ENCODE assay signal across 11 mouse cellular contexts in genomic region chr2:71751336-71751735, GRCm38 (mm10). TPM values are rescaled to one million over a fixed set of nuclear protein-coding genes. Genes with fewer than 3 reads are reported as not detected.
DNase-seq lines count a peak whose midpoint lies in the region; ATAC-seq lines count a peak whose summit lies in the region.
"Had no signal": no experiment of that assay in that cellular context is flagged by ENCODE, and none has a peak within 500 bp of the region (broad histone marks: within the 10 kb centered on the region; RNA-seq: fewer than 3 reads in every experiment).

No protein-coding gene starts in this region.

- H3K4me3 ChIP-seq in heart, embryonic 11.5 days (ENCODE audit: low read depth, low read length): no peak overlapping the region
- H3K4me3 ChIP-seq in intestine, embryonic 15.5 days (replicated peaks): no peak overlapping the region
- H3K4me3 ChIP-seq: hindbrain, embryonic 13.5 days; neural tube, embryonic 12.5 days had no signal

- 0 out of 2 replicates have a peak, but pooled peaks have one; percentile 42 for ATAC-seq in heart, embryonic 11.5 days (replicated peaks; ENCODE audit: insufficient number of reproducible peaks, low FRiP score, low TSS enrichment)
- ATAC-seq in intestine, embryonic 15.5 days: peak; percentile 60

- H3K4me2 ChIP-seq in heart, embryonic 11.5 days: no peak overlapping the region
- H3K4me2 ChIP-seq in intestine, embryonic 15.5 days (replicated peaks): no peak overlapping the region
- H3K4me2 ChIP-seq: hindbrain, embryonic 13.5 days; neural tube, embryonic 12.5 days had no signal

- no peaks in the 10 kb centered on the region for H3K27me3 ChIP-seq in heart, embryonic 11.5 days (ENCODE audit: control insufficient read depth, insufficient read depth, low read length)
- no peaks in the 10 kb centered on the region for H3K27me3 ChIP-seq in intestine, embryonic 15.5 days (replicated peaks)

- no peak overlapping the region for H3K27ac ChIP-seq in heart, embryonic 11.5 days (ENCODE audit: low read depth, low read length)
- no peak overlapping the region for H3K27ac ChIP-seq in intestine, embryonic 15.5 days
- H3K27ac ChIP-seq: hindbrain, embryonic 13.5 days; neural tube, embryonic 12.5 days had no signal

- no peaks in the 10 kb centered on the region for H3K36me3 ChIP-seq in heart, embryonic 11.5 days (ENCODE audit: control insufficient read depth, insufficient read depth, low read length)
- H3K36me3 ChIP-seq in intestine, embryonic 15.5 days: no peaks in the 10 kb centered on the region
- H3K36me3 ChIP-seq: hindbrain, embryonic 13.5 days; neural tube, embryonic 12.5 days had no signal

- DNase-seq in heart, adult 8-10 months (ENCODE audit: low spot score): no peak
- DNase-seq in thymus, postnatal 0 days (ENCODE audit: low spot score): peak; percentile 16
- DNase-seq in thymus, postnatal 36 days: no peak
- peak; percentile 70 for DNase-seq in yolk sac, embryonic 10.5 days (ENCODE audit: low spot score)
- DNase-seq in right cerebral cortex, postnatal 14 days: no peak
- DNase-seq in layer of hippocampus, postnatal 36 days: no peak
- DNase-seq: cerebellum, postnatal 10 days had no signal

- H3K4me1 ChIP-seq in heart, embryonic 11.5 days (ENCODE audit: control insufficient read depth, insufficient read depth, low read length): peaks cover 5% of the 10 kb centered on the region
- H3K4me1 ChIP-seq in intestine, embryonic 15.5 days (replicated peaks): peaks cover 6% of the 10 kb centered on the region

- WGBS in heart, embryonic 11.5 days (ENCODE audit: insufficient replicate concordance): 68% methylated on average over 8 of the region's 8 CpGs
- WGBS in intestine, embryonic 15.5 days: 71% methylated on average over 8 of the region's 8 CpGs

- no peaks in the 10 kb centered on the region for H3K9me3 ChIP-seq in heart, embryonic 11.5 days (replicated peaks; ENCODE audit: control insufficient read depth, low read length)
- no peaks in the 10 kb centered on the region for H3K9me3 ChIP-seq in intestine, embryonic 15.5 days
- H3K9me3 ChIP-seq: hindbrain, embryonic 13.5 days; neural tube, embryonic 12.5 days had no signal

- no peak overlapping the region for H3K9ac ChIP-seq in heart, embryonic 11.5 days (ENCODE audit: low read depth, low read length)
- no peak overlapping the region for H3K9ac ChIP-seq in intestine, embryonic 15.5 days
- H3K9ac ChIP-seq: hindbrain, embryonic 13.5 days; neural tube, embryonic 12.5 days had no signal

RNA-seq across cellular contexts. Expression of gene Itga6, which starts 5.9 kb away (rescaled TPM):
- polyA plus RNA-seq in heart, embryonic 11.5 days (2014; fragmentation: Nextera tagmentation; extraction: Ambion mirVana): 128 and 152 TPM in 2 replicates
- total RNA-seq in heart, adult 8-10 months (2022): 10 to 100 TPM; 29.1 to 67.1 (median 46.3) TPM
- 34.9 and 37.8 TPM in 2 replicates for polyA plus RNA-seq in thymus, postnatal 0 days (2015; fragmentation: Nextera tagmentation; extraction: Ambion mirVana)
- polyA plus RNA-seq in intestine, embryonic 15.5 days (2015; fragmentation: Nextera tagmentation; extraction: Ambion mirVana): 47.6 and 48.1 TPM in 2 replicates
- 10 to 100 TPM; 28.2 to 30.5 TPM for total RNA-seq in layer of hippocampus, postnatal 36 days (2021)

Comparison
In these comparisons a context has a peak if more than half of its experiments do, and no peak if none do; other contexts are left out.
1. DNase-seq: peak in thymus, postnatal 0 days (single experiment) and yolk sac, embryonic 10.5 days (single experiment); none in heart, adult 8-10 months (single experiment), thymus, postnatal 36 days (0 of 2), right cerebral cortex, postnatal 14 days (single experiment) and layer of hippocampus, postnatal 36 days (0 of 2).